Mouse (Mus musculus): Measurements from ENCODE around the gene Rab39. TPM values are rescaled to one million over a fixed set of nuclear protein-coding genes. Genes with fewer than 3 reads are reported as not detected.

Rab39 gene
- polyA plus RNA-seq, 1 experiment: not detected

GRCm38 (mm10) chr9:53667020-53667669 is 38.9 kb downstream of the Rab39 start:
- H3K4me2 ChIP-seq (ENCODE audit: low read depth): peak overlapping the region; percentile 62
- no peaks in the 10 kb centered on the region for H3K27me3 ChIP-seq (ENCODE audit: control insufficient read depth, insufficient read depth, insufficient read length)
- TF ChIP-seq REST (IDR thresholded peaks at IDR 0.05; ENCODE audit: insufficient read depth, insufficient read length): no peak
- peak; percentile 81 for TF ChIP-seq POLR2A (IDR thresholded peaks at IDR 0.05; ENCODE audit: insufficient read length, low read depth)
- peak in 1 of 3 experiments; percentile 47 for TF ChIP-seq MYOG (IDR thresholded peaks at IDR 0.05; ENCODE audit: control insufficient read depth in 1 of 3, insufficient read depth in 1 of 3, insufficient read length in 2 of 3, low read depth in 2 of 3)
- no peak for TF ChIP-seq TCF12 (IDR thresholded peaks at IDR 0.05; ENCODE audit: insufficient read depth, poor library complexity, severe bottlenecking)
- peak; percentile 90 for TF ChIP-seq USF1 (IDR thresholded peaks at IDR 0.05; ENCODE audit: low read depth)
- no peak for TF ChIP-seq SRF (IDR thresholded peaks at IDR 0.05; ENCODE audit: control insufficient read depth, insufficient read length, low read depth)
- TF ChIP-seq MYOD1 (IDR thresholded peaks at IDR 0.05; ENCODE audit: control insufficient read depth in 1 of 3, insufficient read length in 2 of 3, low read depth in 2 of 3): peak in 1 of 3 experiments; percentile 31
- peak; percentile 32 for TF ChIP-seq POLR2AphosphoS2 (IDR thresholded peaks at IDR 0.05; ENCODE audit: insufficient read length, low read depth)
- TF ChIP-seq MAX (IDR thresholded peaks at IDR 0.05; ENCODE audit: low read depth): no peak
- no peak for TF ChIP-seq CEBPB (IDR thresholded peaks at IDR 0.05; ENCODE audit: insufficient read depth, poor library complexity, severe bottlenecking)
- no peak for TF ChIP-seq E2F4 (IDR thresholded peaks at IDR 0.05; ENCODE audit: insufficient read depth)
- no peak for TF ChIP-seq TCF3 (IDR thresholded peaks at IDR 0.05; ENCODE audit: insufficient read length, low read depth)
- peak overlapping the region; percentile 99 for H3ac ChIP-seq (ENCODE audit: control insufficient read depth, insufficient read length)
- peaks cover 46% of the 10 kb centered on the region for H3K79me2 ChIP-seq (ENCODE audit: control insufficient read depth, insufficient read depth)
- H3K36me3 ChIP-seq (ENCODE audit: control insufficient read depth, insufficient read depth): no peaks in the 10 kb centered on the region
- peak overlapping the region; percentile 92 for H3K4me3 ChIP-seq

GRCm38 (mm10) chr9:53666665-53667019 is 39.4 kb downstream of the Rab39 start:
- TF ChIP-seq USF1 (IDR thresholded peaks at IDR 0.05; ENCODE audit: low read depth) (no peak), TCF12 (IDR thresholded peaks at IDR 0.05; ENCODE audit: insufficient read depth, poor library complexity, severe bottlenecking) (no peak), REST (IDR thresholded peaks at IDR 0.05; ENCODE audit: insufficient read depth, insufficient read length) (no peak), MYOG (IDR thresholded peaks at IDR 0.05; ENCODE audit: control insufficient read depth in 1 of 3, insufficient read depth in 1 of 3, insufficient read length in 2 of 3, low read depth in 2 of 3) (no peak), POLR2A (IDR thresholded peaks at IDR 0.05; ENCODE audit: insufficient read length, low read depth) (no peak), TCF3 (IDR thresholded peaks at IDR 0.05; ENCODE audit: insufficient read length, low read depth) (no peak), MYOD1 (IDR thresholded peaks at IDR 0.05; ENCODE audit: control insufficient read depth in 1 of 3, insufficient read length in 2 of 3, low read depth in 2 of 3) (no peak), CEBPB (IDR thresholded peaks at IDR 0.05; ENCODE audit: insufficient read depth, poor library complexity, severe bottlenecking) (no peak), MAX (IDR thresholded peaks at IDR 0.05; ENCODE audit: low read depth) (no peak), POLR2AphosphoS2 (IDR thresholded peaks at IDR 0.05; ENCODE audit: insufficient read length, low read depth) (no peak), SRF (IDR thresholded peaks at IDR 0.05; ENCODE audit: control insufficient read depth, insufficient read length, low read depth) (no peak), E2F4 (IDR thresholded peaks at IDR 0.05; ENCODE audit: insufficient read depth) (no peak)
- Histone ChIP-seq H3K36me3 (ENCODE audit: control insufficient read depth, insufficient read depth) (no peaks in the 10 kb centered on the region), H3K4me3 (peak overlapping the region; percentile 92), H3K27me3 (ENCODE audit: control insufficient read depth, insufficient read depth, insufficient read length) (no peaks in the 10 kb centered on the region), H3K79me2 (ENCODE audit: control insufficient read depth, insufficient read depth) (peaks cover 51% of the 10 kb centered on the region), H3K4me2 (ENCODE audit: low read depth) (peak overlapping the region; percentile 97), H3ac (ENCODE audit: control insufficient read depth, insufficient read length) (peak overlapping the region; percentile 99)

- Histone ChIP-seq H3ac (ENCODE audit: control insufficient read depth, insufficient read length) (no peak overlapping the region), H3K4me3 (peak overlapping the region; percentile 92), H3K27me3 (ENCODE audit: control insufficient read depth, insufficient read depth, insufficient read length) (no peaks in the 10 kb centered on the region), H3K4me2 (ENCODE audit: low read depth) (peak overlapping the region; percentile 97), H3K36me3 (ENCODE audit: control insufficient read depth, insufficient read depth) (no peaks in the 10 kb centered on the region), H3K79me2 (ENCODE audit: control insufficient read depth, insufficient read depth) (peaks cover 61% of the 10 kb centered on the region)
- no peak for TF ChIP-seq REST (IDR thresholded peaks at IDR 0.05; ENCODE audit: insufficient read depth, insufficient read length)
- no peak for TF ChIP-seq MYOG (IDR thresholded peaks at IDR 0.05; ENCODE audit: control insufficient read depth in 1 of 3, insufficient read depth in 1 of 3, insufficient read length in 2 of 3, low read depth in 2 of 3)
- no peak for TF ChIP-seq MYOD1 (IDR thresholded peaks at IDR 0.05; ENCODE audit: control insufficient read depth in 1 of 3, insufficient read length in 2 of 3, low read depth in 2 of 3)
- TF ChIP-seq CEBPB (IDR thresholded peaks at IDR 0.05; ENCODE audit: insufficient read depth, poor library complexity, severe bottlenecking): no peak
- no peak for TF ChIP-seq TCF12 (IDR thresholded peaks at IDR 0.05; ENCODE audit: insufficient read depth, poor library complexity, severe bottlenecking)
- TF ChIP-seq SRF (IDR thresholded peaks at IDR 0.05; ENCODE audit: control insufficient read depth, insufficient read length, low read depth): no peak
Observed at GRCm38 (mm10) chr9:53665428-53665827, 40.6 kb downstream of the Rab39 start.

- Histone ChIP-seq H3K79me2 (ENCODE audit: control insufficient read depth, insufficient read depth) (peaks cover 66% of the 10 kb centered on the region), H3K36me3 (ENCODE audit: control insufficient read depth, insufficient read depth) (no peaks in the 10 kb centered on the region), H3K4me2 (ENCODE audit: low read depth) (peak overlapping the region; percentile 97), H3K4me3 (no peak overlapping the region), H3ac (ENCODE audit: control insufficient read depth, insufficient read length) (no peak overlapping the region), H3K27me3 (ENCODE audit: control insufficient read depth, insufficient read depth, insufficient read length) (no peaks in the 10 kb centered on the region)
- TF ChIP-seq TCF12 (IDR thresholded peaks at IDR 0.05; ENCODE audit: insufficient read depth, poor library complexity, severe bottlenecking): no peak
Observed at GRCm38 (mm10) chr9:53664819-53665218, 41.2 kb downstream of the Rab39 start.

- H3K36me3 ChIP-seq (ENCODE audit: control insufficient read depth, insufficient read depth): peaks cover 30% of the 10 kb centered on the region
- no peaks in the 10 kb centered on the region for H3K27me3 ChIP-seq (ENCODE audit: control insufficient read depth, insufficient read depth, insufficient read length)
- no peak overlapping the region for H3K4me2 ChIP-seq (ENCODE audit: low read depth)
- H3K4me3 ChIP-seq: no peak overlapping the region
- H3ac ChIP-seq (ENCODE audit: control insufficient read depth, insufficient read length): no peak overlapping the region
- TF ChIP-seq CEBPB (IDR thresholded peaks at IDR 0.05; ENCODE audit: insufficient read depth, poor library complexity, severe bottlenecking): no peak
- no peak for TF ChIP-seq USF1 (IDR thresholded peaks at IDR 0.05; ENCODE audit: low read depth)
- no peak for TF ChIP-seq TCF12 (IDR thresholded peaks at IDR 0.05; ENCODE audit: insufficient read depth, poor library complexity, severe bottlenecking)
- TF ChIP-seq MYOD1 (IDR thresholded peaks at IDR 0.05; ENCODE audit: control insufficient read depth in 1 of 3, insufficient read length in 2 of 3, low read depth in 2 of 3): no peak
- TF ChIP-seq REST (IDR thresholded peaks at IDR 0.05; ENCODE audit: insufficient read depth, insufficient read length): no peak
- no peak for TF ChIP-seq TCF3 (IDR thresholded peaks at IDR 0.05; ENCODE audit: insufficient read length, low read depth)
- no peak for TF ChIP-seq MYOG (IDR thresholded peaks at IDR 0.05; ENCODE audit: control insufficient read depth in 1 of 3, insufficient read depth in 1 of 3, insufficient read length in 2 of 3, low read depth in 2 of 3)
- TF ChIP-seq E2F4 (IDR thresholded peaks at IDR 0.05; ENCODE audit: insufficient read depth): no peak
- no peak for TF ChIP-seq SRF (IDR thresholded peaks at IDR 0.05; ENCODE audit: control insufficient read depth, insufficient read length, low read depth)
- no peak for TF ChIP-seq POLR2AphosphoS2 (IDR thresholded peaks at IDR 0.05; ENCODE audit: insufficient read length, low read depth)
- no peaks in the 10 kb centered on the region for H3K79me2 ChIP-seq (ENCODE audit: control insufficient read depth, insufficient read depth)
Observed at GRCm38 (mm10) chr9:53634796-53635195, 71.2 kb downstream of the Rab39 start.

Data from myocyte (in vitro differentiated cells).